Mouse (Mus musculus) adrenal gland, postnatal 36 days (tissue): ENCODE measurements at regions not wholly inside any gene's neighbourhood (a gene's known extent, or its start where the extent isn't known, plus 50 kb on each side); places are given as distances from the start of the nearest gene placed in this dataset.
"Not testable (repeated sequence)": the region's sequence is repeated elsewhere in the genome, so short reads cannot be mapped to it uniquely, and the experiment has no call there.

Experiments
- DNase-seq, 2 experiments: peaks; one replicate each; pipeline ENCODE4 v3.0.0; 2021; ENCODE audit warnings: mixed read lengths in 1 of 2

- no peak for DNase-seq
Measured at GRCm38 (mm10) chr5:100309807-100310165, 106.2 kb downstream of the Sec31a start.

- no peak for DNase-seq
Measured at GRCm38 (mm10) chr5:100309071-100309806, 106.8 kb downstream of the Sec31a start.

GRCm38 (mm10) chr5:100304403-100304802 lies 111.6 kb downstream of the Sec31a start:
- DNase-seq: peak in 1 of 2 experiments; percentile 16

GRCm38 (mm10) chr5:100302068-100302775 lies 113.8 kb downstream of the Sec31a start:
- DNase-seq: peak in 1 of 2 experiments; percentile 20

- no peak for DNase-seq
Measured at GRCm38 (mm10) chr5:100299141-100299540, 116.9 kb downstream of the Sec31a start.

- DNase-seq: no peak
Measured at GRCm38 (mm10) chr5:100294189-100294588, 121.8 kb downstream of the Sec31a start.

- DNase-seq: no peak
Measured at GRCm38 (mm10) chr5:100280215-100280614, 120.6 kb upstream of the Tmem150c start.

- DNase-seq: no peak
Measured at GRCm38 (mm10) chr5:100279474-100279873, 119.9 kb upstream of the Tmem150c start.

GRCm38 (mm10) chr5:100274674-100275073 lies 115.1 kb upstream of the Tmem150c start:
- no peak for DNase-seq

GRCm38 (mm10) chr5:100271975-100272374 lies 112.4 kb upstream of the Tmem150c start:
- DNase-seq: not testable (repeated sequence)

- no peak for DNase-seq
Measured at GRCm38 (mm10) chr5:100270841-100271686, 111.5 kb upstream of the Tmem150c start.

- DNase-seq: no peak
Measured at GRCm38 (mm10) chr5:100268111-100268878, 108.7 kb upstream of the Tmem150c start.

- no peak for DNase-seq
Measured at GRCm38 (mm10) chr5:100266671-100267510, 107.3 kb upstream of the Tmem150c start.

- DNase-seq: no peak
Measured at GRCm38 (mm10) chr5:100259803-100260693, 100.4 kb upstream of the Tmem150c start.

GRCm38 (mm10) chr5:100258952-100259710 lies 99.5 kb upstream of the Tmem150c start:
- DNase-seq: no peak

GRCm38 (mm10) chr5:100255276-100255675 lies 95.7 kb upstream of the Tmem150c start:
- peak; percentile 28 to 47 for DNase-seq

GRCm38 (mm10) chr5:100252036-100252435 lies 92.4 kb upstream of the Tmem150c start:
- DNase-seq: no peak

- DNase-seq: peak in 1 of 2 experiments; percentile 28
Measured at GRCm38 (mm10) chr5:100249757-100250156, 90.1 kb upstream of the Tmem150c start.

GRCm38 (mm10) chr5:100248611-100249010 lies 89.0 kb upstream of the Tmem150c start:
- DNase-seq: peak; percentile 23 to 57
